Comparison of ENCODE assay signal across 8 mouse cellular contexts in the genomic region with DNA sequence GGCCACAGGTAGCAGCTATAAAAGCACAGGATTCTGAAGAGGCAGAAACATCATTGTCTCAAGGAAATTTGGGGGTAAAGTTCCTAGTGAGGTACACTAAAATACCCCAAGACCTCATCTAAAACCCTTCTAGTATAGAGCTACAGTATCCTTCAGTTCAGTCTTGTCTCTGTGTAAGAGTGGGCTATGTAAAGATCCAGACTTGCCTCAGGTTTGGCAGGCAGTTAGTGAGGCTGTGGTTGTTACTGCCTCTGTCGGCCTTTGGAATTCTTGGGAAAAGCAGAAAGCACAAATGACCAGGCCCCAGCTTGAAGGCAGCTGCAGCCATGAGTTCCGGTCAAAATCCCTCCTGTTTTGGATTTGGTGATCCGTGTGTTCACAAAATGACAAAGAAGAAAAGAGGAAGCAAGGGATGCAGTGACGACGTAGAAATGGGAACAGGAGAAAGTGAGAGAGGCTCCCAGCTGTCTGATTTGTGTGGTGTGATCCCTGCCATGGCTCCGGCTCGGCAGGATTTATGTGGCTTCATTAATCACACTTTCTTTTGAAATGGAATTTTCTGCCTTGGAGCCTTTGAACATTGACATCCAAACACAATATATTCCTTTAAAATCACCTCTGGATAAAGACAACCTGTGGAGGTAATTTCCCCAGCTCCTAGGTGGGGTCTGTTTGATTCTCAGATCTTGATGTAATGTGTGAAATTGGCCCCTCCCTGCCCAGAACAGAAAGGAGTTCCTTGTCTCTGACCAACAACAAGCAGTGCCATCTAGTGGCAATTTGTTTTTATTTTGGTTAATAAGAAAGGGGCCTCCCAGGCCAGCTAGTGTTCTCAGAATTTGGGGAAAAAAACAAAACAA.
DNase-seq lines count a peak whose midpoint lies in the region; ATAC-seq and TF ChIP-seq lines count a peak whose summit lies in the region.

No protein-coding gene starts in this region.

- WGBS in forebrain, embryonic 16.5 days = 13% methylated on average over 7 of the region's 7 CpGs

- peak overlapping the region; percentile 22; the same call in 1 of the 2 replicates for H3K9ac ChIP-seq in forebrain, embryonic 16.5 days (replicated peaks; ENCODE audit: low read depth, low read length)

- no peaks in the 10 kb centered on the region for H3K27me3 ChIP-seq in forebrain, embryonic 16.5 days (replicated peaks; ENCODE audit: control insufficient read depth, insufficient read depth, low read length)

- no peaks in the 10 kb centered on the region for H3K36me3 ChIP-seq in forebrain, embryonic 16.5 days (ENCODE audit: control insufficient read depth, insufficient read depth)

- intact Hi-C loops in left cerebral cortex, adult 2 months (cut with DNase I) = loop anchor here (2.0 to 5.0 kb wide), 4 partner anchors 62 to 1747 kb away; no protein-coding TSS in a partner anchor

- H3K4me1 ChIP-seq in forebrain, embryonic 16.5 days (replicated peaks; ENCODE audit: control insufficient read depth, insufficient read depth, low read length) = peaks cover 23% of the 10 kb centered on the region

- TF ChIP-seq CTCF in left cerebral cortex, adult 2 months (IDR thresholded peaks at IDR 0.05) = peak; percentile 67

- peak overlapping the region; percentile 15; the same call in 1 of the 2 replicates for H3K4me3 ChIP-seq in left cerebral cortex, adult 2 months
- no peak overlapping the region for H3K4me3 ChIP-seq in forebrain, embryonic 16.5 days (replicated peaks; ENCODE audit: low read length)

- H3K4me2 ChIP-seq in forebrain, embryonic 16.5 days (ENCODE audit: low read length) = peak overlapping the region; percentile 29

- H3K9me3 ChIP-seq in forebrain, embryonic 16.5 days (ENCODE audit: control insufficient read depth, low read length) = no peaks in the 10 kb centered on the region

- peak overlapping the region; percentile 47 for H3K27ac ChIP-seq in left cerebral cortex, adult 2 months
- peak overlapping the region; percentile 20 for H3K27ac ChIP-seq in forebrain, embryonic 16.5 days (ENCODE audit: low read length)

- peak in 1 of 2 experiments; percentile 31 for DNase-seq in left cerebral cortex, adult 2 months (ENCODE audit: extremely low spot score in 1 of 2, low spot score in 2 of 2)
- DNase-seq in left cerebral cortex, adult 8-10 months (ENCODE audit: low spot score in 2 of 2) = no peak
- peak; percentile 50 for DNase-seq in cerebellum, adult 11-12 months
- DNase-seq in kidney, adult 8-10 months = peak; percentile 22 to 29
- DNase-seq in lung, postnatal 10 days = peak; percentile 80
- peak; percentile 58 for DNase-seq in telencephalon, adult 2 months (ENCODE audit: low read depth, low spot score)
- no peak for DNase-seq in B cell, adult 2 months

- peak; percentile 73 for ATAC-seq in forebrain, embryonic 16.5 days

Comparison
In these comparisons a context has a peak if more than half of its experiments do, and no peak if none do; other contexts are left out.
1. DNase-seq: peak in cerebellum, adult 11-12 months (single experiment), kidney, adult 8-10 months (2 of 2), lung, postnatal 10 days (single experiment) and telencephalon, adult 2 months (single experiment); none in left cerebral cortex, adult 8-10 months (0 of 2) and B cell, adult 2 months (0 of 2).